Mouse (Mus musculus): ENCODE measurements around the gene Daam2. TPM values are rescaled to one million over a fixed set of nuclear protein-coding genes. Genes with fewer than 3 reads are reported as not detected.

Daam2 gene
- 10 to 100 TPM; 48.9 to 54.1 TPM for total RNA-seq (2021)

GRCm38 (mm10) chr17:49563830-49564470 is at the start of gene Daam2:
Gene Daam2 (minus strand): TSS chr17:49564343.
- intact Hi-C loops (cut with DNase I) = loop anchor here (2.0 kb wide), 1 partner anchor 95 kb away; no protein-coding TSS in a partner anchor
- DNase-seq (ENCODE audit: low spot score in 2 of 2) = peak; percentile 67 to 82

GRCm38 (mm10) chr17:49610296-49610695 is 46.2 kb upstream of the Daam2 start:
- intact Hi-C loops (cut with DNase I) = loop anchor here (5.0 kb wide), 1 partner anchor 143 kb away; no protein-coding TSS in a partner anchor

GRCm38 (mm10) chr17:49607351-49608027 is 43.3 kb upstream of the Daam2 start:
- intact Hi-C loops (cut with DNase I) = no loop called here
- no peak for DNase-seq (ENCODE audit: low spot score in 2 of 2)

More at GRCm38 (mm10) chr17:49610296-49610695, 46.2 kb upstream of the Daam2 start:
- no peak for DNase-seq (ENCODE audit: low spot score in 2 of 2)

- intact Hi-C loops (cut with DNase I) = no loop called here
- DNase-seq (ENCODE audit: low spot score in 2 of 2) = no peak
Observed at GRCm38 (mm10) chr17:49605397-49605796, 41.3 kb upstream of the Daam2 start.

- peak in 1 of 2 experiments; percentile 14 for DNase-seq (ENCODE audit: low spot score in 2 of 2)
- intact Hi-C loops (cut with DNase I) = no loop called here
Observed at GRCm38 (mm10) chr17:49590051-49590450, 25.9 kb upstream of the Daam2 start.

GRCm38 (mm10) chr17:49582471-49582870 is 18.3 kb upstream of the Daam2 start:
- intact Hi-C loops (cut with DNase I) = no loop called here
- DNase-seq (ENCODE audit: low spot score in 2 of 2) = no peak

- intact Hi-C loops (cut with DNase I) = no loop called here
- no peak for DNase-seq (ENCODE audit: low spot score in 2 of 2)
Observed at GRCm38 (mm10) chr17:49577321-49577720, 13.2 kb upstream of the Daam2 start.

- DNase-seq (ENCODE audit: low spot score in 2 of 2) = no peak
- intact Hi-C loops (cut with DNase I) = no loop called here
Observed at GRCm38 (mm10) chr17:49568717-49569116, 4.6 kb upstream of the Daam2 start.

GRCm38 (mm10) chr17:49564489-49564888 is 346 bp upstream of the Daam2 start:
- no peak for DNase-seq (ENCODE audit: low spot score in 2 of 2)

GRCm38 (mm10) chr17:49563416-49563780 is 745 bp downstream of the Daam2 start:
- intact Hi-C loops (cut with DNase I) = loop anchor here (2.0 kb wide), 1 partner anchor 95 kb away; no protein-coding TSS in a partner anchor
- DNase-seq (ENCODE audit: low spot score in 2 of 2) = no peak

More at GRCm38 (mm10) chr17:49564489-49564888, 346 bp upstream of the Daam2 start:
- intact Hi-C loops (cut with DNase I) = no loop called here

GRCm38 (mm10) chr17:49562701-49563415 is 1.3 kb downstream of the Daam2 start:
- intact Hi-C loops (cut with DNase I) = loop anchor here (2.0 kb wide), 1 partner anchor 94 kb away; no protein-coding TSS in a partner anchor
- no peak for DNase-seq (ENCODE audit: low spot score in 2 of 2)

- intact Hi-C loops (cut with DNase I) = loop anchor here (2.0 kb wide), 1 partner anchor 93 kb away; no protein-coding TSS in a partner anchor
- DNase-seq (ENCODE audit: low spot score in 2 of 2) = no peak
Observed at GRCm38 (mm10) chr17:49561985-49562384, 2.2 kb downstream of the Daam2 start.

GRCm38 (mm10) chr17:49559786-49560289 is 4.3 kb downstream of the Daam2 start:
- intact Hi-C loops (cut with DNase I) = no loop called here
- DNase-seq (ENCODE audit: low spot score in 2 of 2) = no peak

GRCm38 (mm10) chr17:49556169-49556568 is 8.0 kb downstream of the Daam2 start:
- no peak for DNase-seq (ENCODE audit: low spot score in 2 of 2)
- intact Hi-C loops (cut with DNase I) = no loop called here

- intact Hi-C loops (cut with DNase I) = no loop called here
- DNase-seq (ENCODE audit: low spot score in 2 of 2) = no peak
Observed at GRCm38 (mm10) chr17:49551991-49552390, 12.2 kb downstream of the Daam2 start.

GRCm38 (mm10) chr17:49551465-49551864 is 12.7 kb downstream of the Daam2 start:
- intact Hi-C loops (cut with DNase I) = no loop called here
- no peak for DNase-seq (ENCODE audit: low spot score in 2 of 2)

GRCm38 (mm10) chr17:49545997-49546396 is 18.1 kb downstream of the Daam2 start:
- peak in 1 of 2 experiments; percentile 37 for DNase-seq (ENCODE audit: low spot score in 2 of 2)
- intact Hi-C loops (cut with DNase I) = no loop called here

GRCm38 (mm10) chr17:49545424-49545823 is 18.7 kb downstream of the Daam2 start:
- DNase-seq (ENCODE audit: low spot score in 2 of 2) = no peak
- intact Hi-C loops (cut with DNase I) = no loop called here

GRCm38 (mm10) chr17:49544561-49544960 is 19.6 kb downstream of the Daam2 start:
- intact Hi-C loops (cut with DNase I) = no loop called here
- no peak for DNase-seq (ENCODE audit: low spot score in 2 of 2)

- no peak for DNase-seq (ENCODE audit: low spot score in 2 of 2)
- intact Hi-C loops (cut with DNase I) = no loop called here
Observed at GRCm38 (mm10) chr17:49540706-49541105, 23.4 kb downstream of the Daam2 start.

All from left cerebral cortex, postnatal 25 days (tissue).